Mouse (Mus musculus): ENCODE measurements at regions not wholly inside any gene's neighbourhood (a gene's known extent, or its start where the extent isn't known, plus 50 kb on each side); places are given as distances from the start of the nearest gene placed in this dataset.

DNA sequence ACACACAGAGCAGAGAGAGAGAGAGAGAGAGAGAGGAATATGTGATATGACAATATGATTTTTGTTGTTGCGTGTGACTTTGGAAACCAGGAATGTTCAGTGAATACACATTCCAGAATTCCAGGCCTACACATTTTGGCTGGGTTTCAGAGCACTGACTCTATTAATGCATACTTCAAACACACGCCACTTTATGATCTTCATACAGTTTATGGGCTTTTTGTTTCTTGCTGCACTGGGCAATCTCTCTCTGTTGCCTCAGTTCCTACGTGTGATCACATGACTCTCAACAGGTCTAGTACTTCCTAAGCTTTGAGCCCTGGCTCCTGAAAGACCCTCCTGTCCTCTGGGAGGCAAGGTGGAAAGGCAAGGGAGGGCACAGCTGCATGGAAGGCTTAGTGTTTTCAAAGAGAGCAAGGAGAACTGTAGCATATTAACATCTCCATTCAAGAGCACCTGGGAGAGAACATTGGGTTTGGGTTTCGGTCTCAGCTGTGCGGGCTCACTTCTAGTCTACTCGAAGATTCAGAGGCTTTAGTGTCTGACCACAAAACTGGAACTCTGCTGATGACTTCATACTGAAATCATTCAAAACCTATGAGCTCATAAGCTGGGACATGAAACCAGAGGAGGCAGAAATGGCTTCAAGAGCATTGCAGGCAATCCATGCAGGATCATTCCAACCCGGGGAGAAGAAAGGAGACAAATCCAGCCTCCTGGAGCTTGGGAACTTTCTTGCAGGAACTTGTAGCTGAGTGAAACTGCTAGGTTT, 87.9 kb upstream of the C1qtnf3 start:
- no peak for TF ChIP-seq MAX (IDR thresholded peaks at IDR 0.05; ENCODE audit: low read depth)
- no peak for TF ChIP-seq MYOG (IDR thresholded peaks at IDR 0.05; ENCODE audit: control insufficient read depth in 1 of 3, insufficient read depth in 1 of 3, insufficient read length in 2 of 3, low read depth in 2 of 3)
- no peak for TF ChIP-seq E2F4 (IDR thresholded peaks at IDR 0.05; ENCODE audit: insufficient read depth)
- TF ChIP-seq POLR2A (IDR thresholded peaks at IDR 0.05; ENCODE audit: insufficient read length, low read depth), result no peak

Data from myocyte (in vitro differentiated cells).